Mouse (Mus musculus) embryonic facial prominence, embryonic 10.5 days (tissue): ENCODE results near the gene Selenov. TPM values are rescaled to one million over a fixed set of nuclear protein-coding genes. Genes with fewer than 3 reads are reported as not detected.

ENCODE experiments used
- DNase-seq: peaks from one replicate; pipeline ENCODE4 v3.0.0-alpha.2; 2017; ENCODE audit warnings: low spot score
- H3K27ac ChIP-seq: fragments of 300-500 bp; sonication (generic); replicated peaks from 2 replicates; pipeline ENCODE4 v1.5.1; 2016; ENCODE audit warnings: mild to moderate bottlenecking
- H3K27me3 ChIP-seq: fragments of 300-500 bp; sonication (generic); replicated peaks from 2 replicates; pipeline ENCODE4 v1.6.1; 2016; ENCODE audit warnings: low read depth, mild to moderate bottlenecking; ENCODE audit not compliant: poor library complexity, severe bottlenecking
- H3K36me3 ChIP-seq: fragments of 300-500 bp; sonication (generic); replicated peaks from 2 replicates; pipeline ENCODE4 v1.6.1; 2016; ENCODE audit warnings: mild to moderate bottlenecking, moderate library complexity
- H3K4me1 ChIP-seq: fragments of 300-500 bp; sonication (generic); 2 replicates; pipeline ENCODE4 v1.6.1; 2016
- H3K4me3 ChIP-seq: fragments of 300-500 bp; sonication (generic); 2 replicates; pipeline ENCODE4 v1.5.1; 2016; ENCODE audit warnings: mild to moderate bottlenecking, moderate library complexity
- H3K9me3 ChIP-seq: fragments of 300-500 bp; sonication (generic); 2 replicates; pipeline ENCODE4 v1.6.1; 2016; ENCODE audit warnings: mild to moderate bottlenecking
- WGBS: fragments of 180-500 bp; shearing (Covaris S2); methylation state at CpG from one replicate; pipeline ENCODE4 v1.1.7; 2016; 5-methylcytosine and 5-hydroxymethylcytosine counted together
- polyA plus RNA-seq: library from polyadenylated mRNA; unstranded; fragments of >200 nt; fragmentation: Nextera tagmentation; extraction: Ambion mirVana; gene quantifications from 2 replicates; pipeline ENCODE4 v1.2.1, GENCODE M21; 2016

The Selenov gene
- polyA plus RNA-seq, 1 experiment from 2014 or later: 0.49 TPM

DNA sequence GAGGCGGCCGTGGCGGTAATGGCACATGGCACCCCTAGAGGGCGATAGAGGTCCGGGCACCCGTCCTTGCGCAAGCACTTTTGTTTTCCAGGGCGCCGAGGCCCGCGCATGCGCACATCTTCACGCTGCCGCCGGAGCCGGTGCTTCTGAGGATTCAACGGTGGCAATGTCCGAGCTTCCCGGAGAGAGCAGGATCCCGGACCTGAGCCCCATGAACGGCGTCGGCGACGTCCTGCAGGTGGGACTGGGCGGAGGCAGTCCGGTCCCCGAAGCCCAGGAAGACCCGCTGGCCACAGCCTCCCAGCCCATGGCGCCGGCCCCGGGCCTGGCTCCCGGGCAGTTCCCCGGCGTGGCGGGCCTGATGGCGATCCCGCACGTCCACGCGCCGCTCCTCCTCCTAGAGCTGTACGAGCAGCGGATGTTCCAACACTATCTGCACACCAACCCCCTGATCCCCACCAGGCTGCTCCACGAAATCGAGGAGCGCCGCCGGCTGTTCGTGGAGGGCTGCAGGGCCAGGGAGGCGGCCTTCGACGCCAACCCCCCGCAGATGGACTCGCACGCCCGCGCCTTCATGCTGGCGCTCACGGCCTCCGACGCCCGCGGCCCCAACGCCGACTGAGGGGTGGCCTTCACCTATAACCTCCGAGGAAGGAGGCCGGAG, 13.2 kb downstream of the Selenov start, which contains the start of gene Eid2b:
Gene Eid2b, plus strand, starts transcription at position 125 of the 664 bp plus-strand sequence.
- peaks cover 11% of the 10 kb centered on the region for H3K36me3 ChIP-seq
- peak; percentile 96 for DNase-seq
- H3K9me3 ChIP-seq: no peaks in the 10 kb centered on the region
- peak within 1 kb of the TSS; percentile 78 for H3K4me3 ChIP-seq
- 4% methylated on average over 68 of the region's 68 CpGs for WGBS
- peak within 1 kb of the TSS; percentile 93 for H3K27ac ChIP-seq
- no peaks in the 10 kb centered on the region for H3K27me3 ChIP-seq
- peaks cover 11% of the 10 kb centered on the region for H3K4me1 ChIP-seq

DNA sequence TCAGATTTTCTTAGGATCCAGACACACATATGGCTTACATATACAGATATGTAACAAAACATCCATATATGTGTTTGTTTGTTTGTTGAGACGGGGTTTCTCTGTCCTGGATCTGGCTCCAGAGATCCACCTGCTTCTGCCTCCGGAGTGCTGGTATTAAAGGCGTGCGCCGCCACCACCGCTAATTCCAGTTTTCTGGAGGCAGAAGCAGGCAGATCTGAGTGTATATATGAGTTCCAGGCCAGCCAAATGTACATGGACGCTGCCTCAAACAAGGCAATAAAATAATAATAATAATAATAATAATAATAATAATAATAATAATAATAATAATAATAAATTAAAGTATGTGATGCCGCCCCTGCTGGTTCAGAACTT, 13.8 kb downstream of the Selenov start:
- no peak overlapping the region for H3K27ac ChIP-seq
- no peaks in the 10 kb centered on the region for H3K27me3 ChIP-seq
- no peaks in the 10 kb centered on the region for H3K9me3 ChIP-seq
- peaks cover 17% of the 10 kb centered on the region for H3K36me3 ChIP-seq
- WGBS: 61% methylated on average over 8 of the region's 8 CpGs
- peaks cover 11% of the 10 kb centered on the region for H3K4me1 ChIP-seq
- H3K4me3 ChIP-seq: peak overlapping the region; percentile 78
- DNase-seq: no peak

DNA sequence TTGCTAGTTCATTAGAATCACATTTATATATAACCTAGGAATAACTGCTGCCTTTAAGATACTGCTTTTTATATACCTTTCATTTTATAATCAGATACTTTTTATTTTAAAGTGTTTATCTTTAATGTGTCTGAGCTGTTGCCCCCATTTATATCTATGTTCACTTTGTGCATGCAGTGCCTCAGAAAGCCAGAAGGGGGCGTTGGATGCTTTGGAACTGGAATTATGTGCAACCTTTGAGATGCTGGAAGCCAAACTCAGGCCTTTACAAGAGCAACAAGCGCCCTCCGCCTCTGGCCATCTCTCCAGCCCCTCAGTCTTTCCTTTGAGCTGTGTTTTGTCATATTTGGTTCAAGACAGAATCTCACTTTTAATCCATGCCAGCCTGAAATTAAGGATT, 19.2 kb downstream of the Selenov start:
- no peak for DNase-seq
- H3K9me3 ChIP-seq: peaks cover 6% of the 10 kb centered on the region; the same call in 1 of the 2 replicates
- peaks cover 46% of the 10 kb centered on the region for H3K36me3 ChIP-seq
- 72% methylated on average over 3 of the region's 3 CpGs for WGBS
- no peak overlapping the region for H3K27ac ChIP-seq
- no peak overlapping the region for H3K4me3 ChIP-seq
- H3K27me3 ChIP-seq: no peaks in the 10 kb centered on the region
- peaks cover 11% of the 10 kb centered on the region for H3K4me1 ChIP-seq

DNA sequence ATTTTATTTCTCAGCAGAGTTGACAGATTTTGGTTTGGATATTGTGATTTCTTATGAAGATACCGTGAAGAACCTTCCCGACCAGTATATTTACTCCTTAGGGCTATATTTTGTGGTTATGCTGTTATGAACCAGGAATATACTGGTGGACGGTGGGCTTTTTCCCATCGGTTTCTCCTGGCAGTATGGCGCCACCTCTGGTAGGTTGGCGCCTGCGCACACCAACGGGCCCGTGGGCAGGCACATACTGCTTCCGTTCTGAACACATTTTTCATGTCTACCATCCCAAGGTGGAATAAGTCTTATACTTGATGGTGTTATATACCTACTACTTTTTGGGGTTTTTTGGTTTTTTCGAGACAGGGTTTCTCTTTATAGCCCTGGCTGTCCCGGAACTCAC, 21.6 kb downstream of the Selenov start:
- Histone ChIP-seq H3K9me3 (peaks cover 6% of the 10 kb centered on the region; the same call in 1 of the 2 replicates), H3K36me3 (peaks cover 46% of the 10 kb centered on the region), H3K4me3 (peak overlapping the region; percentile 86), H3K27ac (no peak overlapping the region), H3K4me1 (peaks cover 8% of the 10 kb centered on the region), H3K27me3 (no peaks in the 10 kb centered on the region)
- peak; percentile 28 for DNase-seq
- WGBS: 92% methylated on average over 12 of the region's 12 CpGs

DNA sequence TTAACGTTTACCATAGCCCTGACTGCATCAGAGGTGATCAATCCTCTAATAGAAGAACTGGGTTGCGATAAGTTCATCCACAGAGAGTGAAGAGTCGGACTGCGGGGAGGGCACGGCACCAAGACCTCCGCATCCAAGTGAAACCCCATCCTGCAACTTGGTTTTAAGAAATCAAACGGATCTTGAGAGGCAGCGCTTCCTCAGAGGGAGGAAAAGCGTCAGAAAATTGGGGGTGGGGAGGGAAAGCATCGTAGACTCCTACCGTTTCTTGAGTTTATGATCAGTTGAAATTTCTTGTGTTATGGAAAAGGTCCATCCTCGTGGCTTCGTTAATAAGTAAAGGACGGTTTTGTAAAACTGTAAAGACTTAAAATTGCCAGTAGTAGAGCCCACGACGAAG, 22.4 kb downstream of the Selenov start:
- peaks cover 8% of the 10 kb centered on the region for H3K4me1 ChIP-seq
- H3K9me3 ChIP-seq: peaks cover 6% of the 10 kb centered on the region; the same call in 1 of the 2 replicates
- H3K36me3 ChIP-seq: peaks cover 43% of the 10 kb centered on the region
- peak overlapping the region; percentile 86 for H3K4me3 ChIP-seq
- H3K27ac ChIP-seq: peak overlapping the region; percentile 95
- WGBS: 34% methylated on average over 16 of the region's 16 CpGs
- DNase-seq: no peak
- no peaks in the 10 kb centered on the region for H3K27me3 ChIP-seq

DNA sequence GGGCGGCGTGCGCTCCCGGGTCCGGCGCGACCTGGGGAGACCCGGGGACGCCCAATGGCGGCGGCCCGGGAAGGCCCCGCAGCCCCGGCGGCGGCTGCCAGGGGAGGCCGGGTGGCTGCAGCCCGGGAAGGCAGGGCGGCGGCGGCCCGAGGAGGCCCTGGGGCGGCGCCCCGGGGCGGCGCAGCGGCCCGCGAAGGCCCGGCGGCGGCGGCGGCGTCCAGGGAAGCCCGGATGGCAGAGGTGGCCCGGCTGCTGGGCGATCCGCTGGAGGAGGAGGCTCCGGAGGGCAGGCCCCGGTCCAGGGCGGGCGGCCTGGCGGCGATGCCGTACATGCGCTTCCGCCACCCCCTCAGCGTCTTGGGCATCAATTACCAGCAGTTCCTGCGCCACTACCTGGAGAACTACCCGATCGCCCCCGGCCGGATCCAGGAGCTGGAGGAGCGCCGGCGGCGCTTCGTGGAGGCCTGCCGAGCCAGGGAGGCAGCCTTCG, 22.9 kb downstream of the Selenov start:
- Histone ChIP-seq H3K27ac (peak overlapping the region; percentile 95), H3K4me3 (peak overlapping the region; percentile 86), H3K9me3 (peaks cover 6% of the 10 kb centered on the region; the same call in 1 of the 2 replicates), H3K4me1 (peaks cover 8% of the 10 kb centered on the region), H3K27me3 (no peaks in the 10 kb centered on the region), H3K36me3 (peaks cover 38% of the 10 kb centered on the region)
- 2% methylated on average over 61 of the region's 62 CpGs for WGBS
- DNase-seq: peak; percentile 78

DNA sequence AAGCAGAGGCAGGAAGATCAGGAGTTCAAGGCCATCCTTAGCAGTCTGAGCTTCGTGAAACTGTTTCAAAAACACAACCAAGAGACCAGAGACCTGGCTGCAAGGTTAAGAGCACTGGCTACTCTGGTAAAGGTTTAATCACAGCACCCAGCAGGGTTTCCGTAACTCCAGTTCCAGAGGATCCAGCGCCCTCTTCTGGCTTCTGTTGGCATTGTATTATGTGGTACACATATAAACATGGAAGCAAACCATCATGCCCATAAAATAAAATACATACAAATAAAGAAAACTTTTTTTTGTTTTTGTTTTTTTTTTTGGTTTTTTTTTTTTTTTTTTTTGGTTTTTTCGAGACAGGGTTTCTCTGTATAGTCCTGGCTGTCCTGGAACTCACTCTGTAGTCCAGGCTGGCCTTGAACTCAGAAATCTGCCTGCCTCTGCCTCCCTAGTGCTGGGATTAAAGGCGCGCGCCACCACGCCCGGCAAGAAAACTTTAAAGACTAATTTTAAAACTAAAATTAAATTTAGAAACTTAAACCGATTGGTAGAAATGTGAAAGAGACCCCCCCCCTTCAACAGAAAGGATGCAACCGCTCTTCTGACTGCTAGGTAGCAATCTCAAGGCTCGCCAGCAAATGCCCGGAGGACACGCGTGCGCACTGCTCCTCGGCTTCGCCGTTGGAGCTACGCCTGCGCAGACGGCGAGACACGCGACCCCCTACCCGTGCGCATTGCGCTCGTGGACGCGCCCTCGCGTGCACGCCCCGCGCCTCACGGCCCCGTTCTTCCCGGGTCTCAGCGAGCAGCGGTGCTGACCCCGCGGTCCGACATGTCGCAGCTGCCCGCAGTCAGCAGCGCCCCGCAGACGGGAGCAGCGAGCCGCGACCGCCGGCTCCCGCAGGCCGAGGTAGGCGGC, 23.6 kb downstream of the Selenov start, which contains the start of gene Eid2:
Gene Eid2, plus strand, starts transcription at position 753 of the 913 bp plus-strand sequence.
- WGBS: 7% methylated on average over 57 of the region's 57 CpGs
- DNase-seq: peak; percentile 92
- H3K9me3 ChIP-seq: peaks cover 6% of the 10 kb centered on the region; the same call in 1 of the 2 replicates
- H3K4me1 ChIP-seq: peaks cover 8% of the 10 kb centered on the region
- peak within 1 kb of the TSS; percentile 95 for H3K27ac ChIP-seq
- H3K27me3 ChIP-seq: no peaks in the 10 kb centered on the region
- peaks cover 31% of the 10 kb centered on the region for H3K36me3 ChIP-seq
- peak within 1 kb of the TSS; percentile 86 for H3K4me3 ChIP-seq

DNA sequence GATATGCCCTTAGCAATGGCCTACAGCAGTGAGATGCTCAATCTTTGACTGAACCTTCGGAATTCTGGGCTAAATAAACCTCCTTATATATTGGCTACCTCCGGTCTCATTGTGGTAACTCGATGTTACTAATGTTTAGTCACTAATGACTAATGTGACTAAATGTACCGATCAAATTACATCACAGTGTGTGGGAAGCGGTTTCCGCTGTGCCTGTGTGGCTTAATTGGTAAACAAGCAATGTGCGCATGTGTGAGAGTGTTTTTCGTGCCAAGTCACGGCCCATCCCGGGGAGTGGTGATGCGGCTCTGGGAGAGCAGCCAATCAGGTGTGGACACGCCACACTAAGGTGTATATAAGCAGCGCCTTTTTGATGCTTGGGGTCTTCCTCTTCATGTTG, 25.6 kb downstream of the Selenov start:
- no peaks in the 10 kb centered on the region for H3K27me3 ChIP-seq
- H3K4me1 ChIP-seq: peaks cover 8% of the 10 kb centered on the region
- H3K36me3 ChIP-seq: peaks cover 14% of the 10 kb centered on the region
- 92% methylated on average over 13 of the region's 13 CpGs for WGBS
- H3K27ac ChIP-seq: no peak overlapping the region
- no peak overlapping the region for H3K4me3 ChIP-seq
- DNase-seq: no peak
- H3K9me3 ChIP-seq: peaks cover 2% of the 10 kb centered on the region; the same call in 1 of the 2 replicates

DNA sequence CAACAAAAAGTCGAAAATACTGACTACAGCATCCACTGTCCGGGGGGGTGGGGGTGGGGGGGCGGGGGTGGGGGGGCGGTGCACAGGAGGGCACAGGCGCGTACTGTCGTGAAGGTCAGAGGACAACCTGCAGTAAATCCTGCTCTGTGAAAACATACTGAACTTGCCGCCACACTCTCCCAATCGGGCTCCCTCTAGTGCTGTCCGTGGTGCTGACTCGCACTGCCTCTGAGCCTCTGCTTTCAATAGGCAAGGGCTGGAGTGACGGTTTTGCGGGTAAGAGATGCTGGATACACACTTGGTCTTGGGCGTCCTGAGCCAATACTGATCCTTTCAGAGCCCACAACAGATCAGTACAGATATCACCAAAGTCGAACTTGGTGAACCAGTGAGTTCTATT, 27.2 kb downstream of the Selenov start:
- Histone ChIP-seq H3K27ac (no peak overlapping the region), H3K27me3 (no peaks in the 10 kb centered on the region), H3K4me1 (peaks cover 6% of the 10 kb centered on the region), H3K9me3 (no peaks in the 10 kb centered on the region), H3K36me3 (no peaks in the 10 kb centered on the region), H3K4me3 (no peak overlapping the region)
- 8% methylated on average over 15 of the region's 15 CpGs for WGBS
- peak; percentile 86 for DNase-seq

DNA sequence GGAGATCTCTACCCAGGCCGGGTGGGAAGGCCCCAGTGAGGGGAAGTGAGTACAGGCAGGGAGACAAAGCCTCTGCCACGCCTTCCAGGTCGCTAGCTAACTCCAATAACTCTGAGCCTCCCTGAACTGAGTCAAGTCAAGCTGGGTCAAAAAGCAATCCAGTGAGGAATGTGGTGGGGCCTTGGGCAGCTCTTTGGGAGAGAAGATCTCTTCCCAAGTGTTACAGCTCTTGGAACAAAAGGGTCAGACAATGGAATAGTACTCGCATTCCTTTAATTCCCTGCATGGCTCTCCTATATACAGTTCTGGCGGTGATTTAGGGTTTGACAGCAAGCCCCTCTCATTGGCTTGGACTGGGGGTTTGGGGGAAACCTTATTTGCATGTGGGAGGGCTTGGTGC, 28.1 kb downstream of the Selenov start:
- H3K36me3 ChIP-seq: no peaks in the 10 kb centered on the region

DNA sequence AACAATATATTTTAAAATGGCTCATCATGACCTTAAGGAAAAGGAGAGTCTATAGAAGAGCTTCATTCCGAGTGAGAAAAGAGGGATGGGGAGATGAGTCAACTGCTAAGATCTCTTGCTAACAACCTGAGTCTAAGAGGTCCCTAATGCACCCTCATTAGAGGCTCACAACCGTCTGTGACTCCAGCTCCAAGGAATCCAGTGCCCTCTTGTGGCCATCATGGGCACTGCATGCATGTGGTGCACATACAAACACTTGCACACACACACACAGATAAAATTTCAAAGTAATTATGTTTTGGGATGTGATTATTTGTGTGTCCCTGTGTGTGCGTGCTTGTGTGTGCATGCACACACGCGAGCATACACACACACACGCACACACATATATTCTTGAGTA, 35.5 kb downstream of the Selenov start:
- DNase-seq: no peak
- no peaks in the 10 kb centered on the region for H3K36me3 ChIP-seq

More for the DNA sequence above, 28.1 kb downstream of the Selenov start:
- no peak overlapping the region for H3K27ac ChIP-seq
- WGBS: 50% methylated on average over 5 of the region's 5 CpGs
- H3K4me1 ChIP-seq: no peaks in the 10 kb centered on the region
- no peak overlapping the region for H3K4me3 ChIP-seq
- no peak for DNase-seq
- no peaks in the 10 kb centered on the region for H3K27me3 ChIP-seq
- no peaks in the 10 kb centered on the region for H3K9me3 ChIP-seq

DNA sequence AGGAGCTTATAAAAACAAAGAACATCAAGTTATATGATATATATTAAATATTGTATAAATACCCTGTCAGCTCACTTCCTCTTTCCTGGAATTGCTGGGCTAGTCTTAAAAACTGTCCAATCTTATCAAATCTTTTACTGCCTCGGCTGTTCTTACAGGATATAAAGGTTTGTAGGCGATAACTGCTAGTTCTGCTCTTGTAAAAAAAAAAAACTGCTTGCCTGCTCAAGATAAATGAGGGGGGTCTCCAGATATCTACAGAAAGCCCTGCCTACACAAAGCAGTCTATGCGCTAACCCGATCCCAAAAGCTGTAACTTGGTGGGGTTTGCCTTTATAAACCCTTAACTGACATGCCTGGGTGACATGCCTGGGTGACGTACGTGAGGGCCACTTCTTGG, 36.4 kb downstream of the Selenov start:
- Histone ChIP-seq H3K27me3 (no peaks in the 10 kb centered on the region), H3K36me3 (no peaks in the 10 kb centered on the region), H3K4me1 (no peaks in the 10 kb centered on the region), H3K27ac (no peak overlapping the region), H3K9me3 (peaks cover 5% of the 10 kb centered on the region; the same call in 1 of the 2 replicates), H3K4me3 (no peak overlapping the region)
- 93% methylated on average over 6 of the region's 6 CpGs for WGBS
- no peak for DNase-seq

More for the DNA sequence above, 35.5 kb downstream of the Selenov start:
- H3K27ac ChIP-seq: no peak overlapping the region
- 82% methylated on average over 6 of the region's 6 CpGs for WGBS
- H3K4me1 ChIP-seq: no peaks in the 10 kb centered on the region
- H3K9me3 ChIP-seq: peaks cover 5% of the 10 kb centered on the region; the same call in 1 of the 2 replicates
- H3K4me3 ChIP-seq: no peak overlapping the region
- no peaks in the 10 kb centered on the region for H3K27me3 ChIP-seq
